Mouse (Mus musculus): ENCODE data around the gene Vps51.

- TF ChIP-seq POLR2A (IDR thresholded peaks at IDR 0.05; ENCODE audit: borderline replicate concordance, extremely low read depth, insufficient read depth, insufficient read length, poor library complexity, severe bottlenecking) (no peak), CTCF (IDR thresholded peaks at IDR 0.05; ENCODE audit: borderline replicate concordance, extremely low read depth, insufficient read depth, insufficient read length) (no peak)
Measured at GRCm38 (mm10) chr19:6121761-6122160, 44.7 kb upstream of the Vps51 start.
